Mouse (Mus musculus): Measurements from ENCODE around the gene Ank2. TPM values are rescaled to one million over a fixed set of nuclear protein-coding genes. Genes with fewer than 3 reads are reported as not detected.

Ank2 gene
- polyA plus RNA-seq, 1 experiment = 1.1 TPM

DNA sequence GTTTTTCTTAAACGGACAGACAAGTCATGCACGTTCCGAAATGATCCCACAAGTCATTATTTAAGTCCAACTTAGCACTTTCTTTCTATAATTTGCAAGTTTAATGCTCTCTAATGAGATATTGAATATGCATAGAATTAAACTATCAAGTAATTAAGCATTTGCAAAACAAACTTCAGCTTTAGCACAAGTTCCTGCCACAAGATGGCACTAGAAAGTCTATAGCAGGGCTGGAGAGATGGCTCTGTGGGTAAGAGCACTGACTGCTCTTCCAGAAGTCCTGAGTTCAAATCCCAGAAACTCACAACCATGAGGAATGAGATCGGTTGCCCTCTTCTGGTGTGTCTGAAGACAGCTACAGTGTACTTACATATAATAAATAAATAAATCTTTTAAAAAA lies 45.4 kb downstream of the Ank2 start:
- H3K4me1 ChIP-seq (ENCODE audit: control insufficient read depth, insufficient read depth, insufficient read length, low read length) = peaks cover 2% of the 10 kb centered on the region; the same call in 1 of the 2 replicates
- TF ChIP-seq CTCF (IDR thresholded peaks at IDR 0.05; ENCODE audit: extremely low read depth, insufficient read length, insufficient replicate concordance, low read depth, low read length) (no peak), POLR2A (IDR thresholded peaks at IDR 0.05; ENCODE audit: low read depth, low read length) (no peak)
- H3K4me3 ChIP-seq (ENCODE audit: low read depth, low read length) = no peak overlapping the region
- no peak overlapping the region for H3K27ac ChIP-seq (ENCODE audit: insufficient read depth, low read depth, low read length)
- H3K36me3 ChIP-seq (ENCODE audit: control insufficient read depth, insufficient read depth, low read length) = no peaks in the 10 kb centered on the region
- H3K27me3 ChIP-seq (ENCODE audit: control insufficient read depth, insufficient read depth, low read length) = no peaks in the 10 kb centered on the region; the same call in 1 of the 2 replicates
- WGBS = 82% methylated on average over 4 of the region's 4 CpGs

GRCm38 (mm10) chr3:127453254-127453653 lies 45.9 kb downstream of the Ank2 start:
- Histone ChIP-seq H3K27ac (ENCODE audit: insufficient read depth, low read depth, low read length) (no peak overlapping the region), H3K36me3 (ENCODE audit: control insufficient read depth, insufficient read depth, low read length) (no peaks in the 10 kb centered on the region), H3K4me1 (ENCODE audit: control insufficient read depth, insufficient read depth, insufficient read length, low read length) (no peaks in the 10 kb centered on the region), H3K4me3 (ENCODE audit: low read depth, low read length) (no peak overlapping the region), H3K27me3 (ENCODE audit: control insufficient read depth, insufficient read depth, low read length) (no peaks in the 10 kb centered on the region; the same call in 1 of the 2 replicates)
- WGBS = 61% methylated on average over 6 of the region's 6 CpGs
- no peak for TF ChIP-seq POLR2A (IDR thresholded peaks at IDR 0.05; ENCODE audit: low read depth, low read length)
- no peak for TF ChIP-seq CTCF (IDR thresholded peaks at IDR 0.05; ENCODE audit: extremely low read depth, insufficient read length, insufficient replicate concordance, low read depth, low read length)

- no peak for TF ChIP-seq CTCF (IDR thresholded peaks at IDR 0.05; ENCODE audit: extremely low read depth, insufficient read length, insufficient replicate concordance, low read depth, low read length)
- no peak for TF ChIP-seq POLR2A (IDR thresholded peaks at IDR 0.05; ENCODE audit: low read depth, low read length)
- H3K4me3 ChIP-seq (ENCODE audit: low read depth, low read length) = no peak overlapping the region
- H3K27ac ChIP-seq (ENCODE audit: insufficient read depth, low read depth, low read length) = no peak overlapping the region
- 64% methylated on average over 13 of the region's 13 CpGs for WGBS
- no peaks in the 10 kb centered on the region; the same call in 1 of the 2 replicates for H3K27me3 ChIP-seq (ENCODE audit: control insufficient read depth, insufficient read depth, low read length)
- H3K4me1 ChIP-seq (ENCODE audit: control insufficient read depth, insufficient read depth, insufficient read length, low read length) = no peaks in the 10 kb centered on the region
- no peaks in the 10 kb centered on the region for H3K36me3 ChIP-seq (ENCODE audit: control insufficient read depth, insufficient read depth, low read length)
Measured at GRCm38 (mm10) chr3:127452233-127452632, 46.9 kb downstream of the Ank2 start.

GRCm38 (mm10) chr3:127451741-127452140 lies 47.4 kb downstream of the Ank2 start:
- Histone ChIP-seq H3K36me3 (ENCODE audit: control insufficient read depth, insufficient read depth, low read length) (no peaks in the 10 kb centered on the region), H3K27ac (ENCODE audit: insufficient read depth, low read depth, low read length) (no peak overlapping the region), H3K4me1 (ENCODE audit: control insufficient read depth, insufficient read depth, insufficient read length, low read length) (no peaks in the 10 kb centered on the region), H3K4me3 (ENCODE audit: low read depth, low read length) (no peak overlapping the region), H3K27me3 (ENCODE audit: control insufficient read depth, insufficient read depth, low read length) (no peaks in the 10 kb centered on the region; the same call in 1 of the 2 replicates)
- no peak for TF ChIP-seq CTCF (IDR thresholded peaks at IDR 0.05; ENCODE audit: extremely low read depth, insufficient read length, insufficient replicate concordance, low read depth, low read length)
- TF ChIP-seq POLR2A (IDR thresholded peaks at IDR 0.05; ENCODE audit: low read depth, low read length) = no peak
- 48% methylated on average over 9 of the region's 9 CpGs for whole genome bisulfite sequencing

DNA sequence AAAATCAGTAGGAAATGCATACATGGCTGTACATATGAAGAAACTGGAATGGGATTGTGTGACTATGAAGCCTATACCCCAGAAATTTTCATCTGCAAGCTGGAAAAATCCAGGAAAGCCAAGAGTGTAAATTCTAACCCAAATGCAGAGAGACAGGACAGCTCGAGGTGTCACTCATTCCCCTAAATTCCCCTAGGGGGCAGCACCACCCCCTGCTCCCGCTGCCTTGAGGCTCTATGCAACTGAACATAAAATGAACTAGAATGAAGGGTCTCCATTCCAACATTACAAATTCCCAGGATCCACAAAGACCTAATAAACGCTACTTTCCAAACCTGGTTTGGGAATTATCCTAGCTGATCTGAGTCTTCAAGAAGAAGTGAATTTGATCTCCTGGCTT lies 48.1 kb downstream of the Ank2 start:
- Histone ChIP-seq H3K4me1 (ENCODE audit: control insufficient read depth, insufficient read depth, insufficient read length, low read length) (no peaks in the 10 kb centered on the region), H3K4me3 (ENCODE audit: low read depth, low read length) (no peak overlapping the region), H3K27me3 (ENCODE audit: control insufficient read depth, insufficient read depth, low read length) (no peaks in the 10 kb centered on the region; the same call in 1 of the 2 replicates), H3K27ac (ENCODE audit: insufficient read depth, low read depth, low read length) (no peak overlapping the region), H3K36me3 (ENCODE audit: control insufficient read depth, insufficient read depth, low read length) (no peaks in the 10 kb centered on the region)
- 4% methylated on average over 3 of the region's 3 CpGs for WGBS
- TF ChIP-seq POLR2A (IDR thresholded peaks at IDR 0.05; ENCODE audit: low read depth, low read length) (no peak), CTCF (IDR thresholded peaks at IDR 0.05; ENCODE audit: extremely low read depth, insufficient read length, insufficient replicate concordance, low read depth, low read length) (peak; percentile 75; the same call in 1 of the 2 replicates)

DNA sequence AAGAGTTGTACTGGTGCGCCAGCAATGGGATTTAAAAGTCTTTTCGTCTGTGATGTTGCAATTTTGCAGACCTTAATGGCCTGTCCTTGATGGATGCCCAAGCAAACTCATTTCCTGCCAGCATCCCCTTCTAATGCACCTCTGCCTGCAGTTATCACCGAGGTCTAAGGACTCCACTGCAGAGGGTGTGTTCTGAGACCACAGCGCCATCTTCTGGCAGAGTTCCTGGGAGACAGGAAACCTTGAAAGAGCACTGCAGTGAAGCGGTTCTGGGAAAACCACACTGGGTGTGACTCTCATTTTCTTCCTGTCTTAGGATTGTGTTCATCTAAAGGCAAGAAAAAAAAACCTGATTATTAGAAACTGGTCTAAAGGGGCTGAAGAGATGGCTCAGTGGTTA lies 53.0 kb downstream of the Ank2 start:
- peak; percentile 49; the same call in 1 of the 2 replicates for TF ChIP-seq CTCF (IDR thresholded peaks at IDR 0.05; ENCODE audit: extremely low read depth, insufficient read length, insufficient replicate concordance, low read depth, low read length)
- TF ChIP-seq POLR2A (IDR thresholded peaks at IDR 0.05; ENCODE audit: low read depth, low read length) = no peak
- WGBS = 41% methylated on average over 5 of the region's 5 CpGs
- Histone ChIP-seq H3K27ac (ENCODE audit: insufficient read depth, low read depth, low read length) (no peak overlapping the region), H3K27me3 (ENCODE audit: control insufficient read depth, insufficient read depth, low read length) (no peaks in the 10 kb centered on the region), H3K4me3 (ENCODE audit: low read depth, low read length) (no peak overlapping the region), H3K36me3 (ENCODE audit: control insufficient read depth, insufficient read depth, low read length) (no peaks in the 10 kb centered on the region), H3K4me1 (ENCODE audit: control insufficient read depth, insufficient read depth, insufficient read length, low read length) (no peaks in the 10 kb centered on the region)

DNA sequence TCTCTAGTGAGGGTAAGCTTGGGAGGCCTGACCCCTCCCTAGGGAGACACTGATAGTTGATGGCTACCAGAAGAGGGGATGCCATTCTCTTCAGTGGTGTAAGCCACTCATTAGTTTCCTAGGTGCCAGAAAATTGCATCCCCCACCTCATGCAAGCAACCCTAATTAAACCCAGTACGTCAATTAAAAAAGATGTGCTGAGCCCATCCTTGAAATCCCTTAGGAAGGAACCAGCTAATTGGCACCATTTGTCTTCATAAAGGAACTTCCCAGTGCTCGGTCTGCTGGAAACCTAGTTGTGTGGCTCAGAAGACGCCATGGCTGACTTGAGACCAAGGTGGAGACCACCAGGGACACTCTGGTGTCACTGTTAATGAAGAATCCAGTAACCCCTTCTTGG lies 65.9 kb downstream of the Ank2 start:
- H3K36me3 ChIP-seq (ENCODE audit: control insufficient read depth, insufficient read depth, low read length) = no peaks in the 10 kb centered on the region
- no peak overlapping the region for H3K27ac ChIP-seq (ENCODE audit: insufficient read depth, low read depth, low read length)
- 71% methylated on average over 3 of the region's 3 CpGs for WGBS
- H3K4me1 ChIP-seq (ENCODE audit: control insufficient read depth, insufficient read depth, insufficient read length, low read length) = no peaks in the 10 kb centered on the region
- TF ChIP-seq CTCF (IDR thresholded peaks at IDR 0.05; ENCODE audit: extremely low read depth, insufficient read length, insufficient replicate concordance, low read depth, low read length) (no peak), POLR2A (IDR thresholded peaks at IDR 0.05; ENCODE audit: low read depth, low read length) (no peak)
- no peaks in the 10 kb centered on the region for H3K27me3 ChIP-seq (ENCODE audit: control insufficient read depth, insufficient read depth, low read length)
- no peak overlapping the region for H3K4me3 ChIP-seq (ENCODE audit: low read depth, low read length)

Measured in small intestine, adult 2 months (tissue).